Mouse (Mus musculus): ENCODE data around the gene Dcun1d4.

The Dcun1d4 gene

DNA sequence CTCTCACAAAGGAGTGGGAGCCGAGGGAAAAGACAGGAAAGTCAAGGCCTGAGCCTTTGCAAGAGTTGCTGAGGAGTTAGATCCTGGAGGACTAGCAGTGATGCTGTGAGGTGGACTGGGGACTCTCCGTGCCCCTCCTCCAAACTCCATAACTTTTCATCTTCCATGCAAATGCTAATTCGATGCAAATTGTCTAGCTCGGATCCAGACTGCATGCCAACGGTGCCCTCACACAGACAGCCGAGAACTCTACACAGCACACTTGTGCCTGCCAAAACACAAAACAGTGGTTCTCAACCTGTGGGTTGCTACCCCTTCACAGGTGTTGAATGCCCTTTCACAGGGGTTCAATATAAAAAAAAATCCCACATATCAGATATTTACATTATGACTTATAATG is 123.7 kb downstream of the Dcun1d4 start:
- ChIA-PET CTCF (no interaction called here), POLR2A (no interaction called here)

DNA sequence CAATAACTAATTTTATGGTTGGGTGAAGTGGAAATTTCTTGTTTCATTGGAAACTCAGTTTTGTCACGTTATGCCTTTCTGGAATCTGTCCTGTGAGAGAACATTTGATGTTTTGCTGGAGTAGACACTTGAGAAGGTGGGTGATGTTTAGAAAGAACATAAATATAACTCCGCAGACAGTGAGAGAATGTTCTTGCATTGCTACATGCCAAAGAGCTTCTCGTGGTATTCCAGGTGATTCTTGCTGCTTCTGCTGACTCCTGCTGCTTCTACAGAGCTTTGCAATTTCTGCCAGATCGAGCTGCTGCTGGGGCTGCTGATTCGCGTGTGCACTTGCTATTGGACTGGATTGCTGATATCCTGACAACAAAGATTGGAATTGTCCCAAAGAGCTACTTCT is 124.2 kb downstream of the Dcun1d4 start:
- POLR2A ChIA-PET, result no interaction called here
- CTCF ChIA-PET, result no interaction called here

Data from embryonic stem cell, embryonic (primary cell).